Mouse (Mus musculus) spleen, adult 18-20 months (tissue): ENCODE results near the gene Cyld.
A peak's percentile ranks its signal among the peaks of the same experiment; 100 is the strongest.
"Not testable (repeated sequence)": the region's sequence is repeated elsewhere in the genome, so short reads cannot be mapped to it uniquely, and the experiment has no call there.

Experiments used
- DNase-seq, 2 experiments: peaks; one replicate each; pipeline ENCODE4 v3.0.0; 2022; ENCODE audit warnings: mixed read lengths in 2 of 2

Gene Cyld

GRCm38 (mm10) chr8:88696721-88697641, at the start of gene Cyld:
Gene Cyld (plus strand): TSS chr8:88697028.
- DNase-seq = peak; percentile 97 to 98

- no peak for DNase-seq
Measured at GRCm38 (mm10) chr8:88648322-88648721, 48.5 kb upstream of the Cyld start.

- no peak for DNase-seq
Measured at GRCm38 (mm10) chr8:88650016-88650708, 46.7 kb upstream of the Cyld start.

GRCm38 (mm10) chr8:88651122-88651521, 45.7 kb upstream of the Cyld start:
- not testable (repeated sequence) for DNase-seq

GRCm38 (mm10) chr8:88655334-88655733, 41.5 kb upstream of the Cyld start:
- DNase-seq = no peak

GRCm38 (mm10) chr8:88659873-88660272, 37.0 kb upstream of the Cyld start:
- DNase-seq = no peak

GRCm38 (mm10) chr8:88662401-88662821, 34.4 kb upstream of the Cyld start:
- DNase-seq = peak in 1 of 2 experiments; percentile 55

GRCm38 (mm10) chr8:88664121-88664520, 32.7 kb upstream of the Cyld start:
- DNase-seq = no peak

GRCm38 (mm10) chr8:88664947-88665346, 31.9 kb upstream of the Cyld start:
- DNase-seq = no peak

GRCm38 (mm10) chr8:88666435-88666834, 30.4 kb upstream of the Cyld start:
- DNase-seq = peak; percentile 50 to 51

GRCm38 (mm10) chr8:88668400-88669086, 28.3 kb upstream of the Cyld start:
- DNase-seq = peak; percentile 58 to 69

- DNase-seq = no peak
Measured at GRCm38 (mm10) chr8:88670782-88671181, 26.0 kb upstream of the Cyld start.

- no peak for DNase-seq
Measured at GRCm38 (mm10) chr8:88671575-88671974, 25.3 kb upstream of the Cyld start.

- DNase-seq = no peak
Measured at GRCm38 (mm10) chr8:88673859-88674258, 23.0 kb upstream of the Cyld start.

GRCm38 (mm10) chr8:88675372-88676165, 21.3 kb upstream of the Cyld start:
- DNase-seq = no peak

- no peak for DNase-seq
Measured at GRCm38 (mm10) chr8:88677071-88677470, 19.8 kb upstream of the Cyld start.

GRCm38 (mm10) chr8:88680566-88680965, 16.3 kb upstream of the Cyld start:
- no peak for DNase-seq

GRCm38 (mm10) chr8:88681046-88681445, 15.8 kb upstream of the Cyld start:
- DNase-seq = no peak

- no peak for DNase-seq
Measured at GRCm38 (mm10) chr8:88683656-88684289, 13.1 kb upstream of the Cyld start.

- DNase-seq = no peak
Measured at GRCm38 (mm10) chr8:88686226-88686905, 10.5 kb upstream of the Cyld start.

GRCm38 (mm10) chr8:88686906-88687235, 10.0 kb upstream of the Cyld start:
- no peak for DNase-seq
